Mouse (Mus musculus) left cerebral cortex, postnatal 10 days (tissue): ENCODE measurements at regions not wholly inside any gene's neighbourhood (a gene's known extent, or its start where the extent isn't known, plus 50 kb on each side); places are given as distances from the start of the nearest gene placed in this dataset.
A peak's percentile ranks its signal among the peaks of the same experiment; 100 is the strongest.

Experiments
- DNase-seq, 2 experiments: peaks; one replicate each; pipeline ENCODE4 v3.0.0; 2021 to 2022; ENCODE audit warnings: low spot score in 2 of 2, mixed read lengths in 1 of 2; ENCODE audit errors: extremely low spot score in 1 of 2
- intact Hi-C: fragments of 180-260 bp; cut with DNase I; formaldehyde crosslinking; loops from one replicate; pipeline ENCODE4 v1.15.1; 2025

DNA sequence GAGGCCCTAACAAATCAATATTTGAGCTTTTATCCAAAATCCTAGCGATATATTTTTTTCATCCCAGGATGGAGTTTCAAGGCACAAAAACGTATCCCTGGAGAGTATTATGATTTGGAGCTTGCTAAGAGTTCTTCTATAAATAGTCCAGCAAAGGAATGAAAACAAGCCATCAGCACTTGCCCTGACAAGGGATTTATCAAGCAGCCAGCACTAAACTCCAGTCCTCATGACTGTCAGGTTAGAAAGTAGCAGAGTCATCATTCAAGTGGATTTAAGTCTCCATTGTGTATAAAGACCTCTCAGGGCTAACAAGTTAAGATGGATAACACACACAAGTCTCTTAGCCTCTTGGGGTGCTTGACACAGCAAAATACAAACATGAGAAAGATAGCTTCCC is 148.6 kb upstream of the Ust start:
- intact Hi-C loops = no loop called here
- DNase-seq = no peak

DNA sequence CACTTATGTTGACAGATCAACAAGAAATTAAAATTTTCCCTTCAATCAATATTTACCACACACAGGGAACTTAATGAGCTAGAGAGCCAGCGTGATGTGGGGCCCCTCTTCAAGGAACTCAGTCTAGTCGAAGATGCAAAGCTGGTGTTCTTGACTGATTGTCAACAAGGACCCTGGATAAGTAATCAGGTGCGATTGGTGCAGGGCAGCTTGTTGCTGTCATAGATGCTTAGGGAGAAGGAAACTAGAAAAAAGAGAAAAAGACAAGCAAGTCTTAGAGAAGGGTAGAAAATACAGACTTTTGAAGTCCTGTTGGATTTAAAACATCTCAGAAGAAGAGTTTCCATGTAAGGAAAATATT is 140.3 kb upstream of the Ust start:
- intact Hi-C loops = no loop called here
- no peak for DNase-seq

DNA sequence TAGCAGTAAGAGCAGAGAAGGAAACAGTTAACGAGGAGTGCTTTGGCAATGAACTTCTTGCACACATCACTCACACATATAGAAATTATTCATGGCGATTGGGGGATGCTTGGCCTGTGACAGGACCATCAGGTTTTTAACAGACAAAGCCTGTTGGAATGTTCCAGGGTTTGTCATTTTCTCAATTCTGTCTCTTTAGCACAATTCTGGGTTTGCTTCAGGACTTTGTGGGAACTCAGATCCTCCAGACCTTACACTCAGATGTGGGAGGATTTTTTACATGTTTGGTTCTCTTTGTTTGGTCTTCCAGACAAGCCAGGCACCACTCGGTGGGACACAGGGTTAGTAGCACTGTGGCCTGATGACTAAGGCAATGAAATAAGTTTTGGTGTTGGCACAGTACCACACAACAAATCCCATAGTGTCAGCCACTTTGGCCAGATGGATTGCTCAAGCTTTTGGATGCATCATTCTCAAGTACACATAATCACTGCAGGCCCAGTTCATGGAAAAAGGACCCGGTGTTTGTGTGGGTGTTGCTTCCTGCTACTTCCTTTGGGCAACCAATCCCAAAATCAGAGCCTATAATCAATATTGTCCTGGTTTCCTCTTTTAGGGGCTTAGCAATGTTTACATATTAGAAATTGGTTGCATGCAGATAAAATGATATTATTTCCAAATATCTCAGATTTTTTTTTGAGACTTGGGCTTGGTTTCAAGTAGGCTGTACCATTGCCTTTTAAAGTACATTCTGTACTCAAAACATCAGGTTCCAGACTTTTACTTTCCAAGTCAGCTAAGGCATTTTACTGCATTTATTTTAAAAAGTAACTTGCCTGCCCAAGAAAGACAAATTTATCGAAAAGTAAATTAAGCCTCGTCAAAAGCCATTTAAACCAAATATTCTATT is 139.7 kb upstream of the Ust start:
- intact Hi-C loops = no loop called here
- no peak for DNase-seq

DNA sequence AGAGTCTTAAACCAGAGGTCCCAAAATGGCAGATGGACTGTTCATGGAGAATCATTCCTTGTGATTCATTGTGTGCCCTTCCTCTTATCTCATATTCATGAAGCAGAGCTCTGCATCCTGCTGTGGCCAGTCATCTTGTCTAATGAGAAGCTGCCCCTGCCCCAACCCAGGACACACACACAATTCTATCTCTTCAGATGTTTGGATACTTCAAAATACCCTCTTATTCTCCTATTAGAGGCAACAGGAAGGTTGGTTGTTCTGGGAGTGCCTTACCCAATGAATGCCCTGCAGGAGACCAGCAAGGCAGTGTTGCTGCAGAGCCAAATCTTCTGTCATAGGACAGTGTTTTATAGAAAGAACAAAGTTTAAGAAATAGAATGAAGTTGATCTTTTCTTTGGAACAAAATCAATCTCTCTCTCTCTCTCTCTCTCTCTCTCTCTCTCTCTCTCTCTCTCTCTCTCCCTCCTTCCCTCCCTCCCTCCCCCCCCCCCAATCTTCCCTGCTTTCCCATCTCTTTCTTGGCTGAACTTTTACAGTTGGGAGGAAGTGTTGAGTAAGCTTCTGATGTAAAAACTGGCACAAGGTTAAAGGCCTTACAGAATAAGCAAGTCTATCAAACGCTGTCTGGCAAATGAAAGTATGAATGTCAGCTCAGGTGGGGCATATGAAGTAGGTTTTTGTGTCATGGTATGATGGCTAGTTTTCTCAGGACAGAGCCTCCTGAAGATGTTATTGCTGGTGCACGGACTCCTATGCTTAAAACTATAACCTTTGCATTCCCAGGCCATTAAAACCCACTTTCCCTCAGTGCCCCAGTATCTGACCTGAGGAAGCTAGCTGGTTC is 138.8 kb upstream of the Ust start:
- intact Hi-C loops = no loop called here
- no peak for DNase-seq

DNA sequence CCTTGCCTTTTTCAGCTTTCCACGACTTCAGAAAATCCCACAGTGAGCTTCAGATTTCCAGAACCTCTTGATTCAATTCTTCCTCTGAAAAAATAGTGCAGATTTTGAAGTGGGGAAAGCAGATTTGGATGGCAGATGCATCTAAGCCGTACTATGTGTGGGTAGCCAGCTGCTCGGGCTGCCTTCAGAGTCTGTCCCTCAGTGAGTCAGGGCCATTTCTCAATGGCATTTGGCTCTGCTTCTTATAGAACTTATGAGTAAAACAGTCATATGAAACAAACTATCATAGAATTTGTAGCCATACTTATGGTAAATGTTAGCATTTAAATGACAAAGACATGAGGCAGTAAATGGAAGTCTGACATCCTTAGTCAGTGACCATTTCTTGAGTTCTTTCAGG is 135.0 kb upstream of the Ust start:
- intact Hi-C loops = no loop called here
- no peak for DNase-seq

DNA sequence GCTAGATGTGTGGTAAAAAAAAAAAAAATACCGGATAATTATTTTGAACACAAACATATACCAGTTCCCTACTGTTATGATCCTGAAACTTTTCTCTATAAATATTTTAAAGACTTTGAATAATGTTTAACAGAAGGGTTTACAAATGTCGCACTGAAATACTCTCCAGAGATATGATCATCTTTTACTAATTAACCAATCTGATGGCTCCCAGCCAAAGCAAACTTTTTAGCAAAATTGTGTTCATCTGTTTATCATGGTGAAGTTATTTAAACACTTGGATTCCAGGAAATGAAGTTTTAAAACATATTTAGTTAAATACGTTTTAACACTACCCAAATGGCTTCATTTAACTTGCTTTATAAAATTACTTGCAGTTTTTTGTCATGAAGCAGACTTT is 123.6 kb upstream of the Ust start:
- DNase-seq = no peak
- intact Hi-C loops = no loop called here

DNA sequence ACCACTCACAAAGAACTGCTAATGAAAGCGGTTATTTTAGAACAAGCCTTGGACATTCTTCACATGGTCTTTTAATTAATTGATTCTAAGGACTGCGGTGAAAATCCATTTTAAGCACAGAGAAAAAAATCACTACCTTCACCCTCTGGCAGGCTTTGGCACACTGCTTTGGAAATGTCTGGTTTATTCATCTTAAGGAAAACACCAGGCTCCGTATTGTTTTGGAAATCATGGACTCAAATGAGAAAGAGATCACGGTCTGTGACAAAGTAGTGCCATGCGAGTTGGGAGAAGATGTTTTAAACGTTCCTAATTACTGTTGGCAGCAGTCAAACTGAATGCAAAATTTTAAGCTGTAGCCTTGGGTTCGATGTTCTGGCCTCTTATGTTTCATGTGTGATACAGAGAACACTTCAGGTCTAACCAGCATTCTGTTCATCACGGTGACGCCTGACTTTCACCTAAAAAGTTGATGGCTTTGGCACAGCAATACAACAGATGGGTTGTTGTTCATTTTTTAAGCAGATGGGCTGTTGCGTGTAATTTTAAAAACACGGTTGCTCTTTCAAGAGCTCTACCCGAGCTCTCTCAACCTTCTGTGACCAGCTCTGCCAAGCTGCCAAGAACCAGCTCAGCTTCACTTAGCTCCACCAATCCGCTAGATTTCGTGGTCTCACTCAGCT is 105.7 kb upstream of the Ust start:
- intact Hi-C loops = no loop called here
- DNase-seq = no peak

DNA sequence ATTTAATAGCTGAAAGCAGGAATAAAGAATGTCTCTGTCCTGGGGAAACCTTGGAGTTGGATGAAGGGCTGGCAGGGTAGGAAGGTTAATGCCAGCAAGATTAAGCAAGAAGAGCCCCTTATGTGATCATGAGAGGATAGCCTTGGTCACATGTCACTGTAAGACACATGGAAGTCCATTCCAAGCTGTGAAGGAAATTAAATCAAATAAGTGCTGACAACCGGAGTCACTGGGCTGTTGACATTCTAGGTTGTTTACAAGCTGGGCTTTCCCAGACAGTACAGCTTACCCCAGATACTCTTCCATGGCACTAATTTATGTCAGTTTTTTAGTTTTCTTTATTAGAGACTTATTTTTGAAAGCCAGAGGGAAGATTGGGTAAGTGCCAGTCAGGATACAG is 100.1 kb upstream of the Ust start:
- no peak for DNase-seq
- intact Hi-C loops = no loop called here

DNA sequence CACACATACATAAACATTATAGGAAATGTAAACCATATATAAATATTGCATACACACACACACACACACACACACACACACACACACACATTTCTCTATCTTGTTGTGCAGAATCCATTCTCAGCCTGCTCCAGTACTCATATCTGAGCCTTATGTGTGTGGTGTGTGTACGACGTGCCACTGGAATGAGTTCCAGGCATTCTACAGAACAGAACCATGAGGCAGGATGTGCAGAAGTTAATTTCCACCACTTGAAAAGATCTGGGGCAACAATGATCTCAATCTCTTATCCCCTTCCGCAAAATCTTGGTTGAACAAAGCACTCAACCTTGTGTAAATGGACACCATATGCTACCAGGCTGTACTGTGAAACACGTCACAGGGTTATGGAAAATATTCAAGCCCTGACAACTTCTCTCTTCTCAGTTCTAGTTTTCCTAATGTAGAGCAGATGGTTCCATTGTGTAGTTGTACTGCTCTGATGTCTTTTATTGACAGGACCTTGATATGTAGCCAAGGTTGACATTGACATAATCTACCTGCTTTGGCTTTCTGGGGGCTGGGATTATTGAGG is 96.9 kb upstream of the Ust start:
- intact Hi-C loops = no loop called here
- DNase-seq = no peak

DNA sequence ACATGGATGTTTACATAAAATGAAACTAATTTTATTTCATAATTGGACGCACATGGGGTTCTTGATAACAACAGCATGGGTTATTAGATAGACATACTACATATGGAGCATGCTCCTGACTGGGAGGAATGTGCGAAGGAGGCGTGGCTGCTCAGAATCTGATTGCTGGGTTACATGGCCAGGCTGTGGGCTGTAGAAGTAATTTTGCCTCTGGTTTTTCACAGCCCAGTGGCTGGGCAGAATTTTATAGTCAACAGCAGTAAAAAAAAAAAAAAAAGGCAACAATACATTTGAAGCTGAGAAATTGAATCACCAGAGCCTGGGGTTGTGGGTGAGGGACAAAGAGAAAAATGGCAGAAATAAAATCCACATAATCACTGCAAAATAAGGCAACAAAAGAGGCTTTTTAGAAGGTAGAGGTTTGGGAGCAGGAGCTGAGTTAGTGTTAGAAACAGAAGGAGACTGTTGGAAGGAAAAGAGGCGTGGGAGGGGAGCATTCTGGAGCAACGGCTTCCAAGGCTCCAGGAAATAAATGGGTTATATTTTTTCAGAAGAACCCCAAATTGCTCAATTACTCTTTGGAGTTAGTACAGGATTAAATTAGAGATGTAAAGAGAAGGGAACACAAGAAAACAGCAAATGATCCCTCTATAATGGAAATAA is 71.4 kb upstream of the Ust start:
- intact Hi-C loops = no loop called here
- peak in 1 of 2 experiments; percentile 16 for DNase-seq

DNA sequence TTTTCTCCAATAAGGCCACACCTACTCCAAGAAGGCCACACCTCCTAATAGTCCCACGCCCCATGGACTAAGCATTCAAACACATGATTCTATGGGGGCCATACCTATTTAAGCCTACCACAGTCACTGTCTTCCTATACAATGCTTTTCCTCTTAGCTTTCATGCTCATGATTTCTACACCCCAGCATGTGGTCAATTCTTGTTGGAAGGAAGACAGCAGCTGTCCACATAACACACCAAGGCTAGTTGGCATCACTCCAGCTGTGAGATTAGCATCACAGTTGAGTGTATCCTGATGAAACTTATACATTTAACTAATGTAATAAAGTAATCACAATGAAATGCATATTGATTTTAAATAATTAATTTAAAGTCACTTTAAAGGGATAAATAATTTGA is 70.5 kb upstream of the Ust start:
- no peak for DNase-seq
- intact Hi-C loops = no loop called here

DNA sequence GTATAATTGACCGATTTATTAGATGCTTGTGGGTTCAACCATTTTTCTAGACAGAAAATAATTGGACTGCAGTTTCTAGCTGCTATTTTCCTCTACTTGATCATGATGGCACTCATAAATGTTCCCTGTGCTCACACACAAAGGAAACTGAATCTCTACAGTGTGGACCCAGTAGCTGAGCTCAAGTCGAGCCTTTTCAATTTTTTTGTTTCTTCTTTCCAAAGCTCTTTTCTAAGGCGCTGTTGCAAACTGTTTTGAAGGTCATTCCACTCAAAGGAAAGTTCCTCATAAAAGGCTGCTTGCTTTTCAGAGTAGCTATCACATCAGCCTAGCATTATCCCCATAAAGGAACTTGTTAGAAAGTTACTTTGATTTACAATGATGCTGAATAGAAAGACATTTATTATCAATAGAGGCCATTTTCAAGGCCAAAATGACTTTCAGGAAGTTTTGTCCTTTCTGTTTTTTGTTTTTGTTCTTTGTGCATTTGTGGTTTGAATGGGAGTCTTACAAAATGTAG is 65.8 kb upstream of the Ust start:
- intact Hi-C loops = no loop called here
- no peak for DNase-seq

DNA sequence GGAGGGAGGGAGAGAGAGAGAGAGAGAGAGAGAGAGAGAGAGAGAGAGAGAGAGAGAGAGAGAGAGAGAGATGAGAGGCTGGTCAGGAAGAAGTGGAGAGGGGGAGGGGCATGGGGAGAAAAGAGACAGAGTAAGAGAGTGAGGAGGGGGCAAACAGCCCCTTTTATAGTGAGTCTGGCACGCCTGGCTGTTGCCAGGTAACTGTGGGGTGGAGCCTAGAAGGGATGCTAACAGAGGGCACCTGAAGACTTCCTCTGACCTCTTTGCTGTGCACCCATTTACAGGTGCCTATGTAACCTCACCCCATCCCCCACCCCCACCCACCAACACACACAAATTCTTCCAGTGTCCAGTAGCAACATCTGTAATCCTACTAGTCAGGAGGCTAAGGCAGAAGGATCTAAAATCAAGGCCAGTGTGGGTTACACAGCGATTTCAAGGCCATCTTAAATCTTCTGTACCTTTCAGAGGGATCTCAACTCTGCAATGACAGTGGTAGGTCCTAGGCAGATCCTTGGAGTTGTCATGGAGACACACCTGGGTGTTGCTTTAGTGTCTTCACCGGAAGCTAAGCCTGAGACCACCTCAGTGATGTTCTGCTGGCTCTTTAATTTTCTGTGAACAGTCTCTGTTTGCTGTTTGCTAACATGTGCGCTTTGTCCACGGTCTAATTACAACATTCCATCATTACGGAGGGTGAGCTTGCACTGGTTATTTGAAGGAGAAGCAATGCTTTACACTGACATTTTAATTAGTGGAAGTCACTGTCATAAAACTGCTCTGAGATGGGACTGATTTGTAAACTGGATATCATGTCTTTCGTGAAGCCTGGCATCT is 65.1 kb upstream of the Ust start:
- DNase-seq = no peak
- intact Hi-C loops = no loop called here

DNA sequence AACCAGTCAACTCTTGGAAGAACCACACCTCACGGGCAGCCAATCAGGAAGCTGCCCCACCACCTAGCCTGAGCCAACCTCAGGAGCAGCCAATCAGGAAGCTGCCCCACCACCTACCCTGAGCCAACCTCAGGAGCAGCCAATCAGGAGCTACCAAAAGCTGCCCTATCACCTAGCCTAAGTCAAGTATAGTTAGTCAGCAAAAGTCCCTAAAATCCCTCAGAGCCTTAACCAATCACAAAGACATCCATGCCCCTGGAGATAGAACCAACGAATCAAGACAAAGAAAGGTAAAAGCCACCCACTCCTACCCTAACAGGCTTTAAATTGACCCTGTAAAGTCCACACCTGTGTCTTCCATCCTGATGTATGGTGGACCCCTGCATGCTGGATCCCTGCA is 61.7 kb upstream of the Ust start:
- intact Hi-C loops = no loop called here
- DNase-seq = no peak

DNA sequence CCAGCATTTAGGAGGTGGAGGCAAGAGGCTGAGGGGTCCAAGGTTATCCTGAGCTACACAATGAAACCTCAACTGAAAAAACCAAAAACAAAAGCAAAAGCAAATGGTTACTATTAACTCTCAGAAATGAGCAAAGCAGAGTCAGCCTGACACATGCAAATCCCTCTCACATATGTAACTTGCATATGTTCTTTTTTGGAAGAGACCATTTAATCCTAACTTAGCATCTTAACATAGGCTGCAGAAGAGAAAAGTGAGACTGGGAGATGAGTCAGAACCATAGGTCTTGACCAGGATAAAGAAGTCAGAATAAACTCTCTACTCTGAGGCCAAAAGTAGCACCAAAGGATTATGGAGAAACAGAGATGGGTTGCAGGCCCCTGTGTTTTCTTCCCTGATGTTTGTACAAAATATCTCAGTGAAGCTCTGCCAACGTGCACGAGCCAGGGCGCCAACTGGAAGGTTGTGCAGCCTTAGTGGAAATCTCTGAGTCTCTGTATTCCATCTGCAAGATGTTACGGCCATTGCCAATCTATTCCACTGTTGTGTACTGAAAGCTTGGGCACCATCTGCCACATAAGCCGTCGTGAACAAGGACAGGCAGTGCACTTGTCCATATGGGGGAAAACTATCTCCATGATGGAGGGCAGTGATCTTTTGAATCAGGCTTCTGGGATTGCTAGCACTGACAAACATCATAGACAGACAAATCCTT is 59.2 kb upstream of the Ust start:
- DNase-seq = peak in 1 of 2 experiments; percentile 12
- intact Hi-C loops = no loop called here
